Mouse (Mus musculus): ENCODE results near the gene Gm3409. TPM values are rescaled to one million over a fixed set of nuclear protein-coding genes. Genes with fewer than 3 reads are reported as not detected.

Gene Gm3409
- polyA plus RNA-seq, 1 experiment from 2014 or later = not detected

- Histone ChIP-seq H3K4me3 (no peak overlapping the region), H3K27me3 (no peaks in the 10 kb centered on the region), H3K9me3 (no peaks in the 10 kb centered on the region), H3K9ac (no peak overlapping the region), H3K4me2 (no peak overlapping the region), H3K27ac (no peak overlapping the region), H3K36me3 (no peaks in the 10 kb centered on the region), H3K4me1 (no peaks in the 10 kb centered on the region)
- ATAC-seq (ENCODE audit: insufficient number of reproducible peaks, low FRiP score, low TSS enrichment, low read depth) = no peak
- 82% methylated on average over 3 of the region's 3 CpGs for WGBS
These were observed 39.2 kb downstream of the Gm3409 start for GRCm38 (mm10) chr5:146576668-146577067.

GRCm38 (mm10) chr5:146584156-146584477 is 46.7 kb downstream of the Gm3409 start:
- peak overlapping the region; percentile 14; the same call in 1 of the 2 replicates for H3K9ac ChIP-seq
- no peak for ATAC-seq (ENCODE audit: insufficient number of reproducible peaks, low FRiP score, low TSS enrichment, low read depth)
- peaks cover 19% of the 10 kb centered on the region for H3K4me1 ChIP-seq
- H3K27me3 ChIP-seq = peaks cover 45% of the 10 kb centered on the region
- WGBS = 4% methylated on average over 10 of the region's 10 CpGs
- H3K4me2 ChIP-seq = peak overlapping the region; percentile 97
- no peaks in the 10 kb centered on the region for H3K36me3 ChIP-seq
- peak overlapping the region; percentile 48 for H3K4me3 ChIP-seq
- no peak overlapping the region for H3K27ac ChIP-seq
- no peaks in the 10 kb centered on the region for H3K9me3 ChIP-seq

- Histone ChIP-seq H3K4me1 (peaks cover 19% of the 10 kb centered on the region), H3K27ac (no peak within 1 kb of the TSS), H3K4me3 (peak within 1 kb of the TSS; percentile 48), H3K9ac (peak within 1 kb of the TSS; percentile 14; the same call in 1 of the 2 replicates), H3K36me3 (no peaks in the 10 kb centered on the region), H3K27me3 (peaks cover 45% of the 10 kb centered on the region), H3K4me2 (peak within 1 kb of the TSS; percentile 97), H3K9me3 (no peaks in the 10 kb centered on the region)
- no peak for ATAC-seq (ENCODE audit: insufficient number of reproducible peaks, low FRiP score, low TSS enrichment, low read depth)
- under 1% methylated on average over 64 of the region's 64 CpGs for WGBS
These were observed 47.2 kb downstream of the Gm3409 start, which contains the start of gene Gpr12 for GRCm38 (mm10) chr5:146584478-146585306. Gpr12 (minus strand) TSS chr5:146585239.

GRCm38 (mm10) chr5:146585307-146585651 is 47.8 kb downstream of the Gm3409 start:
- peaks cover 19% of the 10 kb centered on the region for H3K4me1 ChIP-seq
- no peak overlapping the region for H3K9ac ChIP-seq
- peak overlapping the region; percentile 97 for H3K4me2 ChIP-seq
- WGBS = 1% methylated on average over 10 of the region's 10 CpGs
- peak overlapping the region; percentile 48 for H3K4me3 ChIP-seq
- H3K36me3 ChIP-seq = no peaks in the 10 kb centered on the region
- ATAC-seq (ENCODE audit: insufficient number of reproducible peaks, low FRiP score, low TSS enrichment, low read depth) = no peak
- no peaks in the 10 kb centered on the region for H3K9me3 ChIP-seq
- no peak overlapping the region for H3K27ac ChIP-seq
- peaks cover 45% of the 10 kb centered on the region for H3K27me3 ChIP-seq

- Histone ChIP-seq H3K9me3 (no peaks in the 10 kb centered on the region), H3K27me3 (peaks cover 45% of the 10 kb centered on the region), H3K4me1 (peaks cover 24% of the 10 kb centered on the region), H3K4me2 (no peak overlapping the region), H3K9ac (no peak overlapping the region), H3K27ac (no peak overlapping the region), H3K4me3 (no peak overlapping the region), H3K36me3 (no peaks in the 10 kb centered on the region)
- ATAC-seq (ENCODE audit: insufficient number of reproducible peaks, low FRiP score, low TSS enrichment, low read depth) = no peak
- WGBS = 64% methylated on average over 8 of the region's 8 CpGs
These were observed 49.1 kb downstream of the Gm3409 start for GRCm38 (mm10) chr5:146586357-146587070.

Other genes starting within 250 kb of the Gm3409 start
- 1.6 and 2.6 TPM in 2 replicates for gene Wasf3, start 152.7 kb upstream of the Gm3409 start, polyA plus RNA-seq (2015; fragmentation: Nextera tagmentation; extraction: Ambion mirVana)
- not detected in 2 replicates for gene Gm6408, start 55.7 kb upstream of the Gm3409 start, polyA plus RNA-seq (2015; fragmentation: Nextera tagmentation; extraction: Ambion mirVana)
- gene Gm6370, start 46.3 kb upstream of the Gm3409 start, polyA plus RNA-seq (2015; fragmentation: Nextera tagmentation; extraction: Ambion mirVana) = not detected in 2 replicates
- gene 4930449I24Rik, start 35.2 kb upstream of the Gm3409 start, polyA plus RNA-seq (2015; fragmentation: Nextera tagmentation; extraction: Ambion mirVana) = not detected in 2 replicates
- not detected in 2 replicates for gene Gm3402, start 23.5 kb upstream of the Gm3409 start, polyA plus RNA-seq (2015; fragmentation: Nextera tagmentation; extraction: Ambion mirVana)
- gene Gm3404, start 11.8 kb upstream of the Gm3409 start, polyA plus RNA-seq (2015; fragmentation: Nextera tagmentation; extraction: Ambion mirVana) = not detected in 2 replicates
- not detected in 2 replicates for gene Gm3415, start 18.5 kb downstream of the Gm3409 start, polyA plus RNA-seq (2015; fragmentation: Nextera tagmentation; extraction: Ambion mirVana)
- gene Gpr12, start 47.6 kb downstream of the Gm3409 start, polyA plus RNA-seq (2015; fragmentation: Nextera tagmentation; extraction: Ambion mirVana) = 0.19 and 0.22 TPM in 2 replicates

Measured in limb, embryonic 15.5 days (tissue).